Mouse (Mus musculus) adrenal gland, postnatal 10 days (tissue): ENCODE measurements around the gene 0610012G03Rik. TPM values are rescaled to one million over a fixed set of nuclear protein-coding genes. Genes with fewer than 3 reads are reported as not detected.

Experiments
- microRNA-seq: library from miRNA; unstranded; fragments of <30 nt; microRNA quantifications from one replicate; pipeline ENCODE4 v1.2.0, GENCODE M21; 2021
- total RNA-seq, 2 experiments: library from RNA; stranded (reverse); gene quantifications; 2 replicates each; pipeline ENCODE4 v1.2.3; 2021

Gene 0610012G03Rik
- total RNA-seq, 2 experiments from 2014 or later, result 55.0 to 58.8 TPM

Small RNA genes lying within 50 kb of the gene (microRNA-seq; reads per million reads assigned to microRNA genes)
- not detected for gene Gm26269

Other genes with a start within 250 kb of the 0610012G03Rik start
- under 1 TPM; 0.06 to 0.24 TPM for gene Meltf, start 69.7 kb downstream of the 0610012G03Rik start, total RNA-seq
- 1 to 10 TPM in 1 of 2 experiments, under 1 TPM in 1; 0.48 to 1.6 TPM for gene Pigz, start 14.6 kb downstream of the 0610012G03Rik start, total RNA-seq
- gene Ncbp2, start within 50 bp of the 0610012G03Rik start, total RNA-seq, result 10 to 100 TPM; 41.2 to 43.9 TPM
- 10 to 100 TPM; 22.0 to 22.8 TPM for gene Senp5, start 54.8 kb upstream of the 0610012G03Rik start, total RNA-seq
- gene Pak2, start 130.8 kb upstream of the 0610012G03Rik start, total RNA-seq, result 10 to 100 TPM; 47.5 to 50.3 TPM
- gene Pigx, start 151.2 kb upstream of the 0610012G03Rik start, total RNA-seq, result 10 to 100 TPM; 34.1 to 35.0 TPM
- 10 to 100 TPM; 10.8 to 11.2 TPM for gene Cep19, start 151.3 kb upstream of the 0610012G03Rik start, total RNA-seq
- 10 to 100 TPM; 11.0 to 16.4 TPM for gene Nrros, start 217.1 kb upstream of the 0610012G03Rik start, total RNA-seq
- gene Bex6, start 231.3 kb upstream of the 0610012G03Rik start, total RNA-seq, result not detected